Mouse (Mus musculus): ENCODE results near the gene Flot1.

GRCm38 (mm10) chr17:35870151-35870883 lies 47.3 kb downstream of the Flot1 start:
- TF ChIP-seq POLR2A (IDR thresholded peaks at IDR 0.05; ENCODE audit: extremely low read depth, insufficient read depth, low read length) (no peak), CTCF (IDR thresholded peaks at IDR 0.05; ENCODE audit: extremely low read depth, insufficient read depth, low read length) (no peak)
